Mouse (Mus musculus): ENCODE data around the gene Jam2.

Gene Jam2

DNA sequence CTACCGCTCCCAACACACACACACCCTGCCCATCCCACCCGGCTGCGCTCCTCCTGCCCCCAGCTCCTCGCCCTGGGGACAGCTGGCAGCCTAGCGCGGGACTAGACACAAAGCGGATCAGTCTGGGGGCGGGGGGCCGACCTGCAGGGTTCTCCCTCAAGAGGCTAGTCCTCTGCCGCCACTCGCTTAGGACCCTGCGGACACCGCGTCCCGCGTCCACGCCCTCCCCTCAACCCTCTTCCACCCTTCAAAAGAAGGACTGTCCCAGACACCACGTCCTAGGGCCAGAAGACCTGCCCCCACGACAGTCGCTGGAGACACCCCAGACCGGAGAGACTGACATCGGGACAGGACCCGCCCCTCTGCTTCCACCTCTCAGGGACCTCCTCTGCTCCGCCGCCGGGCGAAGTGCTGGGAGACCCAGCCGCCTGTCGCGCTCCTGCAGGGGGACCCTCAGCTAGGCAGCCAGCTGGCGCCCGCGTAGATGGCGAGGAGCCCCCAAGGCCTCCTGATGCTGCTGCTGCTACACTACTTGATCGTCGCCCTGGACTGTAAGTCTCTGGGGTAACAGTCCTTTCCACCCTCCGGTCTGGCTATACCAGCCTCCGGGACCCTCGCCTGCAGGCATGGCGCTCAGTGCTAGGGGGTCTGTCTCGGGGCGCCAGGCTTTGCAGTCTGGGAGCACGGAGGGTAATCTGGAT is at the start of gene Jam2:
Gene Jam2 (plus strand): TSS at position 121 of the 701 bp plus-strand sequence.
- peak; percentile 87 for DNase-seq (ENCODE audit: low read depth, low spot score)

DNA sequence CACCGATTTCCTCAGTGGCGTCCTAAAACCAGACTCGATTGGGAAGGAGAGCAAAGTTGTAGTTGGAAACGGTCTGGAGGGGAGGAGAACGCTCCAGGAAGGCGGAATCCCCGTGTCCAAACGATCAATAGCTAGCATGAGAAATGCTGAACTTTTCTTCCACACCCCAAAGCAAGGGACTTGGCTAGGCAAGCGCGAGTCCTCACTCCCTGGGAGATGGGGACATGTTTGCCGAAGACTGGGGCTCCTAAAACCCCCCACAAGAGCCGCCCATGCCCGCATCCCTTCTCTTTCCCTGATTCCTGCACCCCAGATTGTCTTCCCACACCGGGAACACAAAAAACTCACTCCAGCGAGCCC is 39.1 kb upstream of the Jam2 start:
- DNase-seq (ENCODE audit: low read depth, low spot score): no peak

DNA sequence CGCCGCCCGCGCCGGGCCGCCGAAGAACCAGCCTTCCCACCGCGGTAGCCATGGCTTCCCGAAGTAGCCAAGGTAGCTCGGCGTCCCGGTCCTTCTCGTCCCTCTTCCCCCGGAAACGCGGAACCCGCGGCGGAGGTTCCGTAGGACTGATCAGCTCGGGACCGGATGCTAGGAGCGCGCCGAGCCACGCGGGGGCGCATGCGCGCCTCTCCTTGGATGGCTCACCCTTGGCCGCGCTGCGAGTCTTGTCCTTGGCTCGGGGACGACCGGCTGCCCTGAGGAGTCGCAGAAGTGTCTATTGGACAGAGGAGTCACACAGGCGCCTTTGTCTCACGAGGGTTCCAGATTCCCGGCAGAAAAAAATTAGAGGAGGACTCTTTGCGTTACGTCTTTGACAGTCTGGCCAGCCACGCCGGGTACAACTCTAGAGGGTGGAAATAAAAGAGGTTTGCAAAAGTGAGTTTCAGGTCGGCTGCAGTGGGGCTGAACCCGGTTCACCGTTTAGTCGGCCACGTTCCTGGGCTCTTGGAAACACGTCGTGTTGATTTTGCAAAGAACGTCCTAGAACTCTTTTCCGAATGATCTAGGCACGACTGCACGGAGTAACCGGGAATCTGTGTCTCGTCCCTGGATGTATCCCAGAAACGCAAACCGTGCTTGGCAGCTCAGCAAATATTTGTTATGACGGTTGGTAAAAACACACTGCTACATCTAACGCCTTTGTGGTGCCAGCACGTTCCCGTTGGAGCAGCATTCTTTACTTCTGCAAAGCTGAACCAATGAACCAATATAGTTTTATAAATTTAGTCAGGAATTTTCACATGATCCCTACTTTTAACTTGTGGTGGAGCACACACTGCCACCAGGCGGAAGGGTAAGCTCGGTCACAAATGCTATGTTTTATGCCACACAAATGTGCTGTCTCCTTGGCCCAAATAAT is 38.5 kb upstream of the Jam2 start, which contains the start of gene Mrpl39:
Gene Mrpl39 (minus strand): TSS at position 577 of the 940 bp plus-strand sequence.
- DNase-seq (ENCODE audit: low read depth, low spot score): peak; percentile 97

- peak; percentile 64 for DNase-seq (ENCODE audit: low read depth, low spot score)
Observed at GRCm38 (mm10) chr16:84737358-84737757, 36.6 kb upstream of the Jam2 start.

DNA sequence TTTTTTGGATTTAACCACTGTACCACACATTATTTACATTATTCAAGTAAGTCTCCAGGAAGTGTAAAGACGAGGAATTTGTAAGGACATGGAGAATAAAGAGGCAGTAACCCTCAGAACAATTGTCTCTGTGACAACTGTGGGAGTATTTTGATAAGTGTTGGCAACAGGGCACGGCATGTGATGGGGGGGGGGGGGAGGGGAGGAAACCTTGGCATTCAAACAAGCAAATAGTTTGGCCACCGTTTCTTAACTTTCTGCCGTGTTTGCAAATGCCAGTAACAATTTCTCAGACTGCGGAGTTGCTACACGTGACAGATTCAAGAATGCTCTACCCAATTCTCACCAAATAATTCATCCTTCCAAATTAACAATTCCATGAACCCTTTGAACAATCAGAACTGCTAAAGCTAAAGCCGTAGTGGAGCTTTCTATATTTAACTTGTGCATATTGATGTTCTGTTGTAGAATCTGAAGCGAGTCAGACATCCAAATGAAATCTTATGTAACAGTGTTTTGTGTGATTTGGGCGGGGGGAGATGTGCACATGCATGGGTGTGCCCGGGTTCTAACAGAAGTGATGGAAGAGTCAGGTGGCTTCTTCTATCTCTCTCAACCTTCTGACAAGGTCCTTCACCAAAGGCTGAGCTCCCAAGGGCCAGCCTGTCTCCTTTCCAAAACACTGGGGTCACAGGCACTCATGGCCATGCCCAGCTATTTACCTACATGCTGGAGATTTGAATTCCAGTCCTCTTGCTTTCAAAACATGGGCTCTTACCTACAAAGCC is 29.0 kb upstream of the Jam2 start:
- DNase-seq (ENCODE audit: low read depth, low spot score): no peak

DNA sequence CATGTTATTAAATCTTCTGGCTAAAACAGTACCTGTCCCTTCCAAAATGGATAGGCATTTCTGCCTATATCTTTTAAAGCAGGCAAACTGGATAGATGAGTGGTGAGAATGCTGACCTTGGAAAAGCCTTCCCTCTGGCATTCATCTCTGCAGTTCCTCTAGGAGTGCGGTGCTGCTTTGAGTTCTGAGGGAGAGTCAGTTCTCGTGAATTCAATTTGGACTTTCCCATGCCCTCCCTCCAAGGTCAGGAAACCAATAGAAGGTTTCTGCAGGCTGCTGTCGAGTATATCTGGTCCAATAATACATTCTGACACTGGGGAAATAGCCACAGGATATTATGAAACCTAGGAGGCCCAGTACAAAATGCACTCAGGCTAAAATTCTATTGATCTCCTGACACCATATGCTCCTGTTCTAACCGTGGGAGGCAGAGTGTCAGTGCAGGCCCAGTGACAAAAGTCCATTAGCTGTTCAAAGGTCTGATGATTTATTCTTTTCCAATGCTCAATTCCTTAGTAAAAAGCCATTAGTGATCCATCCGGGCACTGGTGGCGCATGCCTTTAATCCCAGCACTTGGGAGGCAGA is 28.1 kb upstream of the Jam2 start:
- no peak for DNase-seq (ENCODE audit: low read depth, low spot score)

DNA sequence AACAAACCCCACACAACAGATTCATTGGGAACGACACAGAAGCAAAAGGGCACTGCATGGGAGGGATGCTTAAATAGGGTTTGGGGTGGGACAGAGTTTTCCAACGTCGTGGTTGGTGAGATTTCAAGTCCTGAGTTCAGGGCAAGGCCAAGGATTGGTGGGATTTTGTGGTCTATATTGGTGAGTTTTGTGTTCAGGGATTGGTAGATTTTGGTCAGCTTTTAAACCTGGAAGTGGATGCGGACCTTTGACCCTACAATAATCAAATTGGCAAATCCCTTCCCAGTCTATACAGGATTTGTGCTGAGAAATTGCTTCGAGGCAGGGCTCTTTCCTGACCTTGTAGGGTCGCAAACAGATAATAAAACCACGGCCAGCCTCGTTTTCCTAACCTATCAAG is 6.0 kb upstream of the Jam2 start:
- peak; percentile 66 for DNase-seq (ENCODE audit: low read depth, low spot score)

DNA sequence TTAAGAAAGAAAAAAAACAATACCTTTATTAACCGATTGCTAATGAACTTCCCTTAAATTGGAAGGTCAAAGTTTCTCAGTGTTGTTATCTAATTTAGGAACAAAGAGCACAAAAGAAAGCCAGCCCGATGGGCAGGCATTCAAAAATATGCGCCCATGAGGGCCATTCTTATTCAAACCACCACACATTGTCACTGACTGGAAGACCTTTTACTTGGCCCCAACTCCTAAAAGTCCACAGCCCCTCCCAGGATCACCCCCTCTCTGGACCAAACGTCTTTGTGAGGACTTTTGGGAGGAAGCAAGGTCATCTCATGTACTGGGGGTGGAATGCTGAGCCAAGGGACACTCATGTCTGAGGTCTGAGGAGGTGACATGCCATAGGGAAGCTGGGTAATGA is 4.7 kb upstream of the Jam2 start:
- peak; percentile 99 for DNase-seq (ENCODE audit: low read depth, low spot score)

DNA sequence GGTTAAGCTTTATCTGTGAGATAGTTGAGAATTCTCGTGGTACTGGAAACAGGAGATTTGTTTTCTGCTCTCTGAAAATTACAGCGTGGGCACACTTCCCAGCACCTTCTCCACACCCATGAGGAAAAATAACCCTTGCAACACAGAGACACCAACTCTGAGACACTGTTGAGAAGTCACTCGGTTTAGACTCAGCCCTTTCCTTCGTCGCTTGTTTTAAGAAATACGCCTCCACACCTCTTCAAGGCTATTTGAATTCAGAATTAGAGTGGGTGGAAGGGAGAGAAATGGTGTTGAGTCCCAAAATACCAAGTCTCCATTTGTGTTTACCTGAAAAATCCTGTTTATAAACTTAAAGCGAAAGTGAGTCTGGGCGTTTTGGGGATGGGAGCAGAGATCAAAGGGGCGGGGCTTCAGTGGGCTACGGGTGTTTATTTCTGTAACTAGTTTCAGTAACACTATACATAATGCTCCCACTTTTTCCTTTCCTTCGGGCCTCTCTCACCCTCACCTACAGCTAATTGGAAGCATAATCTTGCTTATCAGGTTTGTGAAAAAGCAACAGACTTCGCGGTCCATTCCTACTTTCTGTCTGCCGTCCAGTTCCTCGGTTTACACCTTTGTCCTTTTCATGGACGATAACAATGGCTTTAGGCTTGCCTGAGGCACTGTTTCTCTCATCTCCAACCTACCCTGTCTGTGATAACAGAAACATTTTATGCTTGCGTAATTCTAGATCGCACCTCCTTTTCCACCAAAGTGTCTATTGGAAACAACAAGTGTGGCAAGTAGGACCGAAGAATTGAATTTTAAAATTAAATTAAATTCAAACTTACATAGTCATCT is 4.1 kb upstream of the Jam2 start:
- peak; percentile 83 for DNase-seq (ENCODE audit: low read depth, low spot score)

DNA sequence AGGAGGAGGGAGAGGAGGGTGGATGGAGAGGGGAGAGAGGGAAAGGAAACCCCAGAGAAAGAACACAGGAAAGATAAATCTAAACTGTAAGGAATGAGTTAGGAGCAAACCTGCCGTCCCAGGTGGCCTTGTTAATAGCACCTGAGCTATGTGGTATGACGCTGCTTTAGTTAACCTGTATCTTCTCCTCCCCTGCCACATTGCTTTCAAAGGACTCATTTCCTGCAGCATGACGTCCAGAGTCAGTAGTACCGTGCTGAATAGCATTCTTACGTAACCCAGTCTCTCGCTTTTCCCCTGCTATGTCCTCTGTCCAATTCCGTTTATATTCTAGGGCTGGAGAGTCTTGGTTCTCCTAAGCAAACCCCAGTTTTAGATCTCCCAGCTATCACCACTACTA is 3.0 kb upstream of the Jam2 start:
- DNase-seq (ENCODE audit: low read depth, low spot score): peak; percentile 63

GRCm38 (mm10) chr16:84771461-84771860 is 2.5 kb upstream of the Jam2 start:
- no peak for DNase-seq (ENCODE audit: low read depth, low spot score)

GRCm38 (mm10) chr16:84772496-84773267 is 1.2 kb upstream of the Jam2 start:
- peak; percentile 88 for DNase-seq (ENCODE audit: low read depth, low spot score)

GRCm38 (mm10) chr16:84773268-84773861 is 558 bp upstream of the Jam2 start:
- DNase-seq (ENCODE audit: low read depth, low spot score): peak; percentile 54

DNA sequence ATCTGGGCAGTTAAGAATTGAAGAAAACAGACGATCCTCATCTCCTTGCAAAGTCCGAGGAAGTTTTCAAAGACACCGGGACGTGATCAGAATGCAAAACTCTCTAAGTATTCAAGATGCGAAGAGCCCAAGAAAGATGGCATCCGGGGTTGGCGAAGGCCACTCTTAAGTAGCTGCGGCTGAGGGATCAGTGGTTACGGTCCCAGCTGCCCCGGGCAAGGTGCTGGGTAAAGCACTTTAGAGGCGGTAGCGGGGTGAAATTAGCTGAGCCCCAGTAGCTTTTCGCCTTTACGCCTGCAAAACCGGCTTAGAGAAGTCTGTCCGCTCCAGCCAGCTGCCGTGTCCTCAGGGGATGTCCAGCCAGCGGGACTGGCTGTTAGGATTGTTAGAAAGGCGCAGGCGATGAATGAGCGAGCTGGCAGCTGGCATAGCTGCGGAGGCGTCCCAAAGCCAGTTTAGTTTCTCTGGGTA is 873 bp downstream of the Jam2 start:
- DNase-seq (ENCODE audit: low read depth, low spot score): peak; percentile 39

DNA sequence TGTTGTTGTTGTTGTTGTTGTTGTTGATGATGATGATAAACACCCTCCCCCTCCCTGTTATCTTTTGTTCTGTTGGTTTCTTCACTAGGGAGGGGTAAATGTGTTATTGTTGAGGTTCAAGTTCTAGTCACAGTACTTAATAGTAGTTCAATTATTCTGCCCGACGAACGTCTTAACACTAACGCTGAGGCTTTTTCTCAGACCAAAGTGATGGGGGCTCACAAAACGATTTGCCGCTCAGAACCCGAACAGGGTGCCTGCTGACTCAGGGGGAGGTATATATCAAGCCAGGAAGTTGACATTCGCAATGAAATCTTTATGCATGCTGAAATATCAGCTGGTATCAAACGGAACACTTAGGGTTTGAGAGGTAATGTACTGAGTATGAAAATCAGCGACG is 1.4 kb downstream of the Jam2 start:
- DNase-seq (ENCODE audit: low read depth, low spot score): no peak

GRCm38 (mm10) chr16:84776089-84776784 is 2.3 kb downstream of the Jam2 start:
- DNase-seq (ENCODE audit: low read depth, low spot score): peak; percentile 58

DNA sequence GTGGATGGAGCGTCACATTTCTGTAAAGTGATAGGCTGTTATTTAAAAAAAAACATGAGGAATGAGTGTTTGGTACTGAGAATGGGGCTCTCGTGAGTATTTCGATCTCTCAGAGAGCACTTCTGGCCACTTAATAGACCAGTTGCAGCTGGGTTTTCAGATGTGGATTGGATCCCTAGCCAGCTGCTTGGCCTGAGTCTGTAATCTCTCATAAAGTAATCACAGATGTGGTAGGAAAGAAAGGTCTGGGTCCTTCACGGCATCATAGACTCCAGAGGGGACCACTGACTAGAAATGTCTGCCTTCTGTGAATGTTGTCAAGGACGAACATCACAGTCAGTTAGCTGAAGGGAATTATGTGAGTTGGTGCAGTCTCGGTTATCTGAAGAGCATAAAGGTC is 4.5 kb downstream of the Jam2 start:
- no peak for DNase-seq (ENCODE audit: low read depth, low spot score)

DNA sequence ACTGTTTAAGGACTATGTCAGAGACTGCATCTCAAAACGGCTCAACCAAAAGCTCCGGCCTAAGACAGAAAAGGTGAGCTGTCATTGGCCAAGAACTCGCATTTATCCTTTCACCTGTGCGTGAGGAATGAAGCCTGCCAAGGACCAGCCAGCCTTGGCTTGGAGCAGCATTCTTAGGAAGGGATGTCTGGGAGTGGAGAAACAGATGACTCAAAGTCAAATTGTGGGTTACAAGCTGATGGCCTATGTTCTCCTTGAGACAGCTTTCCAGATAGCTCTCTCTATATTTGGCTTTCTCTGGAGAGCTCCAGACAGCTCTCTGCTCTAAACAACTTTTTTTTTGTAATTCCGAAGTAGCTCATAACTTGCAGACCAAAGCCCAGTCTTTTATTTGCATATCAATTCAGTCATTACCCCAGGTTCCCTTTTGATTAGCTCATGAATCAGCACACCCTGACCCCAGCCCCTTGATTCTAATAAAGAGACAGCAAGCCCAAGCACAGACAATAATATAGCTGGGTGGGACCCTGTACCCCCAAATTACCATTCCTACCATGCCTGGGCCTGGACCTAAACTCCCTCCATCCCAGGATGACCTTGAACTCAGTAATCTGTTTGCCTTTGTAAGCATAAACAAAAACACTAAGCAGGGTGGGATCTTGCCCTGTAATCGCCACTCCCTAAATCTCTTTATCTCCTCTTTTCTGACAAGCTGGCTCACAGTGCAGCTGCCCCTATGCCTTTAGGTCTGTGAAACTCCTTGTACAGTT is 5.1 kb downstream of the Jam2 start:
- peak; percentile 98 for DNase-seq (ENCODE audit: low read depth, low spot score)
